Mouse (Mus musculus) limb, embryonic 14.5 days (tissue): ENCODE data around the gene Atp8b4. TPM values are rescaled to one million over a fixed set of nuclear protein-coding genes. Genes with fewer than 3 reads are reported as not detected.

Experiments used
- ATAC-seq: fragments of 200-750 bp; cut with Nextera tagmentation; 2 replicates; pipeline ENCODE4 v1.8.0; 2017; ENCODE audit warnings: low read depth, moderate number of reproducible peaks, moderate TSS enrichment; ENCODE audit not compliant: low FRiP score
- DNase-seq: peaks from one replicate; pipeline ENCODE4 v3.0.0-alpha.2; 2015; ENCODE audit warnings: low spot score
- H3K27ac ChIP-seq: fragments of 300-500 bp; sonication (generic); replicated peaks from 2 replicates; pipeline ENCODE4 v1.5.1; 2014; ENCODE audit warnings: low read depth, mild to moderate bottlenecking, low read length, moderate library complexity, mixed read lengths
- H3K27me3 ChIP-seq: fragments of 300-500 bp; sonication (generic); 2 replicates; pipeline ENCODE4 v1.6.1; 2014; ENCODE audit warnings: low read length, mixed read lengths; ENCODE audit not compliant: control insufficient read depth, insufficient read depth
- H3K36me3 ChIP-seq: fragments of 300-500 bp; sonication (generic); 2 replicates; pipeline ENCODE4 v1.6.1; 2014; ENCODE audit warnings: mild to moderate bottlenecking, low read length, moderate library complexity, mixed read lengths; ENCODE audit not compliant: control insufficient read depth, insufficient read depth
- H3K4me1 ChIP-seq: fragments of 300-500 bp; sonication (generic); 2 replicates; pipeline ENCODE4 v1.6.1; 2014; ENCODE audit warnings: antibody characterized with exemption, low read length, mixed read lengths; ENCODE audit not compliant: control insufficient read depth, insufficient read depth
- H3K4me2 ChIP-seq: fragments of 300-500 bp; sonication (generic); replicated peaks from 2 replicates; pipeline ENCODE4 v1.6.1; 2014; ENCODE audit warnings: low read depth, mild to moderate bottlenecking, low read length, moderate library complexity; ENCODE audit not compliant: severe bottlenecking
- H3K4me3 ChIP-seq: fragments of 300-500 bp; sonication (generic); replicated peaks from 2 replicates; pipeline ENCODE4 v1.5.1; 2014; ENCODE audit warnings: low read length
- H3K9ac ChIP-seq: fragments of 300-500 bp; sonication (generic); 2 replicates; pipeline ENCODE4 v1.6.1; 2014; ENCODE audit warnings: mild to moderate bottlenecking, low read depth, low read length, moderate library complexity; ENCODE audit not compliant: severe bottlenecking
- H3K9me3 ChIP-seq: fragments of 300-500 bp; sonication (generic); 2 replicates; pipeline ENCODE4 v1.6.1; 2016; ENCODE audit warnings: low read length; ENCODE audit not compliant: control insufficient read depth
- POLR2A ChIP-seq: fragments of 200-500 bp; IDR thresholded peaks from 2 replicates; pipeline ENCODE4 v1.8.0; 2012; ENCODE audit warnings: inconsistent platforms, mild to moderate bottlenecking, moderate library complexity, borderline replicate concordance; ENCODE audit not compliant: insufficient read depth, insufficient read length; ENCODE audit errors: extremely low read depth
- WGBS: fragments of 180-500 bp; shearing (Covaris S2); extraction: QIAGEN DNeasy Blood & Tissue Kit; methylation state at CpG from one replicate; pipeline ENCODE4 v1.1.7; 2014; 5-methylcytosine and 5-hydroxymethylcytosine counted together
- polyA plus RNA-seq, 2 experiments: library from polyadenylated mRNA; depleted of rRNA in 1 of 2; stranded (reverse) in 1 of 2; unstranded in 1 of 2; fragments of >200 nt; fragmentation: Nextera tagmentation in 1 of 2; extraction: Ambion mirVana in 1 of 2; gene quantifications; 2 replicates each; pipeline versions ENCODE4 v1.2.1 to v1.2.3; 2012 to 2014

Atp8b4 gene
- polyA plus RNA-seq, 2 experiments, result 0.36 to 0.40 TPM

- no peaks in the 10 kb centered on the region for H3K27me3 ChIP-seq
- no peaks in the 10 kb centered on the region for H3K9me3 ChIP-seq
- ATAC-seq (no peak), DNase-seq (no peak)
- WGBS, result 56% methylated on average over 8 of the region's 8 CpGs
- H3K4me1 ChIP-seq, result no peaks in the 10 kb centered on the region
- no peak for TF ChIP-seq POLR2A
- no peak overlapping the region for H3K4me3 ChIP-seq
- H3K4me2 ChIP-seq, result no peak overlapping the region
- no peaks in the 10 kb centered on the region for H3K36me3 ChIP-seq
- H3K9ac ChIP-seq, result no peak overlapping the region
- H3K27ac ChIP-seq, result no peak overlapping the region
Measured at GRCm38 (mm10) chr2:126522056-126522455, 21.6 kb upstream of the Atp8b4 start.

DNA sequence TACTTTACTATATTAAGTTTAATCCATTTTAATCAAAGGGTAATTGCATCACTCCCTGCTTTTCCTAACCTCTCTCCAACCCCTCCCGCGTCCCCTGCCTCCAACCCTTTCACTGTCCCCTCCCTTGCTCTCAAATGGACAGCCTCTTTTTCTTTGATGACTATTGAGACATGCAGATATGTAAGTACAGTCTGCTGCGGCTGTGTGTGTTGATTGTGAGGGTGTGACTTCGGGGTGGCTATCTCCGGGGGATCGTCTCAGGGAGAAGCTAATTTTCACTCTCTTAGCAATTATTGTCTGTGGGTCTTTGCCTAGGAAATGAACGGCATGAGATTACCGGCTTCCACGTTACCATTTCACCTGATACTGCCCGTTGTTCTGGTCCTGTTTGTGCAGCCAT lies 21.0 kb upstream of the Atp8b4 start:
- no peak for DNase-seq
- no peaks in the 10 kb centered on the region for H3K27me3 ChIP-seq
- H3K4me2 ChIP-seq, result no peak overlapping the region
- no peak for ATAC-seq
- H3K9me3 ChIP-seq, result no peaks in the 10 kb centered on the region
- no peak overlapping the region for H3K4me3 ChIP-seq
- 74% methylated on average over 10 of the region's 10 CpGs for WGBS
- no peak for TF ChIP-seq POLR2A
- H3K27ac ChIP-seq, result no peak overlapping the region
- no peak overlapping the region for H3K9ac ChIP-seq
- no peaks in the 10 kb centered on the region for H3K36me3 ChIP-seq
- no peaks in the 10 kb centered on the region for H3K4me1 ChIP-seq

- no peak overlapping the region for H3K27ac ChIP-seq
- H3K36me3 ChIP-seq, result no peaks in the 10 kb centered on the region
- H3K9ac ChIP-seq, result no peak overlapping the region
- H3K9me3 ChIP-seq, result no peaks in the 10 kb centered on the region
- no peak overlapping the region for H3K4me3 ChIP-seq
- ATAC-seq (no peak; the same call in 1 of the 2 replicates), DNase-seq (peak; percentile 74)
- no peaks in the 10 kb centered on the region for H3K27me3 ChIP-seq
- H3K4me2 ChIP-seq, result no peak overlapping the region
- 14% methylated on average over 7 of the region's 7 CpGs for WGBS
- no peak for TF ChIP-seq POLR2A
- H3K4me1 ChIP-seq, result no peaks in the 10 kb centered on the region
Measured at GRCm38 (mm10) chr2:126520828-126521227, 20.4 kb upstream of the Atp8b4 start.

DNA sequence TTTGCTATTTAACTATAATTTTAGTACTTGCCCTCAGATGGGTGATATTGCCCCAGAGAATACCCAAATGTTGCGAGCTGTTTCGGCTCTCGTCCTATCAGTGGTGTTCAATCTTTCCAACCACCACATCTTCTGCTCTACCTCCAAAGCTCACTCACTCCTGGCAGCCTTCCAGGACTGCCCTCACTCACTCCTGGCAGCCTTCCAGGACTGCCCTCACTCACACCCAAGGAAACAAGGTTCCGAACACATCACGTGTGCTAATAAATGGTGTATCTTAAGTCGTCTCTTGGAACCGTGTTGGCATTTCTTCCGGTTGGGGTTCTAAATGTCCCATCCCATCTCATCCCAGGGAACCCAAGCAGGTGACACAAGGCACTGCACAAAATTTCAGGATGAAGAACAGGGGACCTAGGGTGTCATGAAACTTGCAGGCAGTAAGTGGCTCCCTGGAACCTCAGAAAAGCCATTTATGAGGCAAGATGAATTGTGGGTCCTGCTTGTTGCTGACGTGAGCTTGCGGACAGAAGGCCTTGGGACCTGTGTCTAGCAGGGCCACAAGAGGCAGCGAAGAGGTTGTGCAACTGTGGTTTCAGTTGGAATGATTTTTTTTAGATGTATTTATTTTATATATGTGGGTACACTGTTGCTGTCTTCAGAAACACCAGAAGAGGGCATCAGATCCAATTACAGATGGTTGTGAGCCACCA lies 19.6 kb upstream of the Atp8b4 start:
- no peak overlapping the region for H3K4me2 ChIP-seq
- no peaks in the 10 kb centered on the region for H3K4me1 ChIP-seq
- no peak for DNase-seq
- H3K9ac ChIP-seq, result no peak overlapping the region
- H3K4me3 ChIP-seq, result no peak overlapping the region
- H3K27ac ChIP-seq, result no peak overlapping the region
- H3K9me3 ChIP-seq, result no peaks in the 10 kb centered on the region
- TF ChIP-seq POLR2A, result no peak
- H3K36me3 ChIP-seq, result no peaks in the 10 kb centered on the region
- H3K27me3 ChIP-seq, result no peaks in the 10 kb centered on the region
- WGBS, result 70% methylated on average over 11 of the region's 11 CpGs
- no peak for ATAC-seq

- no peaks in the 10 kb centered on the region for H3K36me3 ChIP-seq
- H3K9me3 ChIP-seq, result no peaks in the 10 kb centered on the region
- H3K27ac ChIP-seq, result no peak overlapping the region
- H3K9ac ChIP-seq, result no peak overlapping the region
- H3K4me1 ChIP-seq, result no peaks in the 10 kb centered on the region
- H3K4me2 ChIP-seq, result no peak overlapping the region
- WGBS, result 72% methylated on average over 6 of the region's 6 CpGs
- TF ChIP-seq POLR2A, result no peak
- no peaks in the 10 kb centered on the region for H3K27me3 ChIP-seq
- DNase-seq (no peak), ATAC-seq (no peak)
- no peak overlapping the region for H3K4me3 ChIP-seq
Measured at GRCm38 (mm10) chr2:126515069-126515826, 14.8 kb upstream of the Atp8b4 start.
